Mouse (Mus musculus) mesoderm, embryonic 11.5 days (tissue): ENCODE results near the gene Gabrr2.
"Not testable (repeated sequence)": the region's sequence is repeated elsewhere in the genome, so short reads cannot be mapped to it uniquely, and the experiment has no call there.

Experiments used
- DNase-seq: peaks from one replicate; pipeline ENCODE4 v3.0.0-alpha.2; 2012; ENCODE audit warnings: low read depth, low spot score

Gabrr2 gene

GRCm38 (mm10) chr4:33070326-33070725 is 7.5 kb downstream of the Gabrr2 start:
- no peak for DNase-seq

- DNase-seq = no peak
Measured at GRCm38 (mm10) chr4:33071337-33071736, 8.5 kb downstream of the Gabrr2 start.

- DNase-seq = no peak
Measured at GRCm38 (mm10) chr4:33072526-33073161, 9.8 kb downstream of the Gabrr2 start.

DNA sequence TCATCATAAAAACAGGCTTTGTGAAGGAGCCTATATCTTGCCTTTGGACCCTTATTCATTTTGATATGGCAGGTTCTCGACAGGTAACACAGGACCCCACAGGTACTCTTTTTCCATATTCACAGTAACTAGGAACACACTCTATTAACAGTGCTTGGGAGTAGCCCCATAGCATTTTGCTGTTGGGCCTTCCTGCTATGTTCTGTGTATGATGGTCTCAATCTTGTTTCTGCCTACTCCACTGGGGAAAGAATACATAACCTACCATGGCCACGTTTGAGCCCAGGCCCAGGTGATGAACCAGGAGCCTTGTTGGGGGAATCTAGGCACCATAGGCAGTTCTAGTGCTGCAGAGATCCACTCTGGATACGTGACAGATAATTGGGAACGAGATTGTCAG is 11.6 kb downstream of the Gabrr2 start:
- no peak for DNase-seq

DNA sequence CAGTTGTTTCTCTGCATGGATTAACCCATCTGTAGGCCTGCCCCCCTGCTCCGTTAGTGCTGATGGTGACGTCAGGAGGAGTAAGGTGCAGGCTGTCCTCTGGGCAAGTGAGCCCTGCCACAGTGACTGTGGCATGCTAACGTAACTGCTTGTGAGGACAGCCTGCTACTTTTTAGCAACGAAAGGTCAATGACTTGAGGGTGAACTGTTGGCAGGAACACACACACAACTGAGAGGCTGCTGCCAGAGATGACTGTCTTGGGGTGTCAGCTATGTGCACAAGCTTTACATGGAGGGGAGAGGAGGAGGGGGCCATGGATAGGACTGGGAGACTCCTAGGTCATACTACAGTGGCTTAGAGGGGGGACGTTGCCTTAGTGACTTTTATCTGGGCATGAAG is 12.1 kb downstream of the Gabrr2 start:
- DNase-seq = no peak

GRCm38 (mm10) chr4:33075776-33076524 is 13.2 kb downstream of the Gabrr2 start:
- no peak for DNase-seq

GRCm38 (mm10) chr4:33077161-33077560 is 14.4 kb downstream of the Gabrr2 start:
- DNase-seq = no peak

DNA sequence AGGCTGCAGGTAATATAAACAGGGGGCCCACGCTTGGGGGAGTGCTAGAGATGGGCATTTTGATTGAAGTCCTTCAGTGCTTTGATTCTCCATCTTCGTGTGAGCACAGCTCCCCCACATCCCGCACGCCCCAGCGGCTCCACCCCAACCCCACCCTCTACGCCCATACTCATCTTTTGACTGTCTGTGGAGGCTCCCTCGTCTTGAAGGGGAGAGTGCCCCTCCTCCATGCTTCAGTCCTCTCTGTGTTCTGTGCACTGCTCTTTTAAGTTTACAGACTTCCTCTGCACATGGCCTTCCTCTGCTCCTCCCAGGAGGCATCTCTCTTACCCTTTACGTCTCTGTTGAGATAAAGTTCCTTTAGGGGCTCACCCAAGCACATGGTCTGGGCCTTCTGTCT is 14.9 kb downstream of the Gabrr2 start:
- no peak for DNase-seq

GRCm38 (mm10) chr4:33078492-33078891 is 15.7 kb downstream of the Gabrr2 start:
- no peak for DNase-seq

DNA sequence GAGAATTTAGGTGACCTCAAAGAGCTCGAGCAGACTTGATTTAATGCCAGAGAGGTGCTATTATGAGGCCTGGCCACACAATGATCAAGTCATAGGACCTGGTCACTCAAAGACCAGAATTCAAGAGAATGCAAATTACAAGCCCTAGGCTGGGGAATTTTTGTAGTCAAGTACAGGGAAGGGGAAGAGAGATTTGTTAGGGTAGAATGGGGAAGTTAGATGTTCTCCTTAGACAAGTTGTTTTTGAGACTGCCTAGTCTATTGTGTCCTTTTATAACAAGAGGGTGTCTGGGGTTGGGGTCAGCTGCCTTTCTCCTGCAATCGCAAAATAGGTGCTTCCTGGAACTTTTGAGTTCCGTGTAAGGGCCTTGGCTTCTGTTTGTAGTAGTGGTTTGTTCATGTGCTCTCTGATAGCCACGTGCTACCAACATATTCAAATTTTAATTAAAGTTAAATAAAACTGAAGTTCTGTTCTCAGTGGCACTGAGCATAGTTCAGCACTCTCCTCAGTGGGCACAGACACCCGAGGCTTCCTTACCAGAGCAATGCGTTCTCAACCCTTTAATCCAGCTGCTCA is 36.4 kb downstream of the Gabrr2 start:
- no peak for DNase-seq

DNA sequence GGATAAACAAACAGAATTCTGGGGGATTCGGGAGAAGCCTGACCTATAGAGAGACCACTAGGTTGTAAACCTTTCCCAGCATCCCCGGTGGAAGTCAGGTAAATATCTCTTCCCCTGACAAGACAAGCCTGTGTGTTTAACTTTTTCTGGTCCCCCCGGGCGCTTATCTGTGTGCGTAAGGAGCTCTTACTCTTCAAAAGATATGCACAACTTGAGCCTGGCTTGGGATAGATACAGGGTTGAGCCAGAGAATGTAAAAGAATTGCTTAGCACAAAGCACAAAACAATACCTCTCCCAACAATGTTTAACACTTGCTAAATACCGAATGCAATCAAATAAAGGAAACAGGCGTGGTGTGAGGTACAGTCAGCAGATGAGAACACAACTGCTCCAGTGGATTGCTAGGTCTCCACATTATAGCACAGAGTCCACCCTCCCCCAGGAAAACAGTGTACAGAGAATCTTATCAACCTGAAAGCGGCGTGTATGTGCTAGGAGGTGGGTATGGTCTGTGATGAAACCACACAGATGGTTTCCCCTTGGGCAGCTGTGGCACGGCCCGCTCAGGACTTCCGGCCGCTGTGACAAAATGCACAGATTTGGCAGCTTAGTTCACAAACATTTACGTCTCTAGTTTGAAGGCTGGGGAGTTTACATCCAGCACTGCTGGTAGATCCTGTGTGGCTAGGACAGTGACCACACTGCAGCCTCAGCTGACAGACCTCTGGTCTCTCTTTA is 47.1 kb downstream of the Gabrr2 start:
- no peak for DNase-seq

GRCm38 (mm10) chr4:33110845-33111244 is 48.0 kb downstream of the Gabrr2 start:
- no peak for DNase-seq

DNA sequence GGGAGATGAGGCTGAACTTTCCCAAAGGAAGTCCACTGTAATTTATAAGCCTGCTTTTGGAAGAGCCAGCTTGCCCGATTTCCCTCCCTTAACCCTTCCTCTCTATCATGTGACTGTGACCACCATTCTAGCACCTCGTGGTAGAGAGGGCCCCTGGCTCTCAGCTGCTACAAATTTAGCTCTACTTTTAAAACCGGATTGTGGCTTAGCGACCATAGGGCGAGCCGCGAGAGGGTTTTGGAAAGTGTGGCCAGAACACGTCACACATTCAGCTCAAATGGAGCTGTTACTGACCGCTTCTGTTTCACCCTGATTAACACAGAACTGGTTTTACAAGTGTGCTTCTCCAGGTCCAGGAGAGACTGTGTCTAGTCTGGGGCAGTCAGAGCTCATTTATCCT is 48.6 kb downstream of the Gabrr2 start:
- DNase-seq = no peak

DNA sequence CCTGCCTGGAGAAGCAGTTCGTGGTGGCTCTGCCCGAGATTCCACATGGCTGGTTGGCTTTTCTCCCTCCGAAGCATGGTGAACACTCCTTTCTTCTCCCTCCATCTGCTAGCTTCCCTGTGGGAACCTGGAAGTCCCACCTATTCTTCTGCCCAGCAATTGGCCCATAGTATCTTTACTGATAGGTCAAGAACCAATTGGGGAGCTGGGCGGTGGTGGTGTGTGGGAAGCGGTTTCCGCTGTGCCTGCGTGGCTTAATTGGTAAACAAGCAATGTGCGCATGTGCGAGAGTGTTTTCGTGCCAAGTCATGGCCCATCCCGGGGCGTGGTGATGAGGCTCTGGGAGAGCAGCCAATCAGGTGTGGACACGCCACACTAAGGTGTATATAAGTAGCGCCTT is 50.1 kb downstream of the Gabrr2 start:
- not testable (repeated sequence) for DNase-seq

- peak; percentile 82 for DNase-seq
Measured at GRCm38 (mm10) chr4:33119118-33119517, 56.3 kb downstream of the Gabrr2 start.

GRCm38 (mm10) chr4:33124493-33124892 is 61.7 kb downstream of the Gabrr2 start:
- peak; percentile 24 for DNase-seq

DNA sequence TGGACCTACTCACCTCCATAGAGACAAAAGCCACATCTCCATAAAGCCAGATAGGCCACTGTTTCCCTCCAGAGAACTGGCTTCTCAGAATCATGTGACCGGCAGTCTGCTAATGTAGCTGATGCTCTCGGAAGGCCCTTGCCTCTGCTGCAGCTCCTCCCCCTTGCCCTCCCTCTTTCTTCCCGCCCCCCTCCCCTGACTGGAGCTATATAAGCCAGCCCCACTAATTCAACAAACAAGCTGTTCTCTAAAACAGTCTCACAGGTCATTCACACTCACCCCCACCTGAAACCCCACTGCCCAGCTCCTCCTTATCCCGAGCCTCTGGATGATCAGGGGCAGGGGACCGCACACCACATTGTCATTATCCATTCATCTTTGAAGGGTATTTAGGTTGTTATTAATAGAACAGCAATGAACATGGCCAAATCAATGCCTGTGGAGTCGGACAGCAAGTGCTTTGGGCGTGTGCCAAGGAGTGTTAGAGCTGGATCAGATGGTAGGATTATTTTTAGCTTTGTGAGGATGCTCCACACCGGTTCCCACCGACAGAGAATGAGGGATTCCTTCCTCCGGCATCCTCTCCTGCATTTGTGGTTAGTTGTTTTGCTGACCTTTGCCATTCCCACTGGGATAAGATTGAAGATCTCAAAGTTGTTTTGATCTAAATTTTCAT is 62.7 kb downstream of the Gabrr2 start:
- DNase-seq = no peak

DNA sequence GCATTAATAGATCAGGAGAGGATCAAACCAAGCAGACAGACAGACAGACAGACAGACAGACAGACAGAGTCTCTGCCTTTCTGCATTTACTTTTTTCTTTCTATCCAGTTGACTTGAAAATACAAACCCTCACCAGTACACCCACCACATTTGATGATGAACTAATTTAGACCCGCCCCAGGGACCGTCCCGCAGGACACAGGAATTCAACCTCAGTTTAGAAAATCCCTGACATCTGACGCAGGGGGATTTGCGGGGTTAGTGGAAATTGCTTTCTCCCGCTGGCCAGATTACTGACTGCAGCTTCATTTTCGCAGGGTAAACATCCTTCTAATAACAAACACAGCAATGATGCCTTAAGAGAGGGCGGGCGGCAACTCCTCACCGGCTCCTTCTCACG is 69.4 kb downstream of the Gabrr2 start, which contains the start of gene Gabrr1:
Gabrr1 (plus strand) TSS at position 301 of the 400 bp plus-strand sequence.
- DNase-seq = no peak
